ENCODE assay signal across 8 mouse cellular contexts in genomic region chr5:64864699-64865108, GRCm38 (mm10).
DNase-seq lines count a peak whose midpoint lies in the region; ATAC-seq lines count a peak whose summit lies in the region.

No protein-coding gene starts in this region.

- WGBS in kidney, embryonic 16.5 days, result 33% methylated on average over 4 of the region's 4 CpGs
- 51% methylated on average over 4 of the region's 4 CpGs for WGBS in hindbrain, embryonic 11.5 days

- H3K27me3 ChIP-seq in kidney, embryonic 16.5 days (ENCODE audit: insufficient read depth, low read length), result no peaks in the 10 kb centered on the region
- H3K27me3 ChIP-seq in hindbrain, embryonic 11.5 days (ENCODE audit: control insufficient read depth, insufficient read depth, low read length), result no peaks in the 10 kb centered on the region

- H3K4me1 ChIP-seq in kidney, embryonic 16.5 days (ENCODE audit: insufficient read depth, low read length), result peaks cover 44% of the 10 kb centered on the region
- no peaks in the 10 kb centered on the region for H3K4me1 ChIP-seq in hindbrain, embryonic 11.5 days (replicated peaks; ENCODE audit: control insufficient read depth, insufficient read depth, low read length)

- H3K4me2 ChIP-seq in kidney, embryonic 16.5 days (replicated peaks; ENCODE audit: low read depth, low read length), result no peak overlapping the region
- no peak overlapping the region for H3K4me2 ChIP-seq in hindbrain, embryonic 11.5 days (replicated peaks; ENCODE audit: low read depth, low read length)

- no peak overlapping the region for H3K9ac ChIP-seq in kidney, embryonic 16.5 days (replicated peaks; ENCODE audit: low read length)
- H3K9ac ChIP-seq in hindbrain, embryonic 11.5 days (ENCODE audit: low read depth, low read length), result no peak overlapping the region

- H3K36me3 ChIP-seq in kidney, embryonic 16.5 days (ENCODE audit: insufficient read depth, low read length), result no peaks in the 10 kb centered on the region
- H3K36me3 ChIP-seq in hindbrain, embryonic 11.5 days (ENCODE audit: control insufficient read depth, insufficient read depth, low read length), result no peaks in the 10 kb centered on the region

- DNase-seq in thymus, postnatal 14 days, result peak; percentile 31
- no peak for DNase-seq in thymus, postnatal 0 days (ENCODE audit: low spot score)
- DNase-seq in fibroblast of lung, adult 2 months (ENCODE audit: low read depth), result peak; percentile 54
- DNase-seq in lung, postnatal 36 days, result peak; percentile 89
- DNase-seq in urinary bladder, postnatal 36 days (ENCODE audit: low spot score in 2 of 2), result peak; percentile 71 to 76
- DNase-seq in adrenal gland, adult 8-10 months, result no peak
- DNase-seq in hindbrain, embryonic 11.5 days (ENCODE audit: low spot score), result no peak

- H3K4me3 ChIP-seq in kidney, embryonic 16.5 days (ENCODE audit: low read length), result no peak overlapping the region
- H3K4me3 ChIP-seq in hindbrain, embryonic 11.5 days (ENCODE audit: low read depth, low read length), result no peak overlapping the region

- no peak for ATAC-seq in kidney, embryonic 16.5 days (ENCODE audit: low FRiP score, low TSS enrichment)
- no peak for ATAC-seq in hindbrain, embryonic 11.5 days (ENCODE audit: low FRiP score)

- H3K27ac ChIP-seq in kidney, embryonic 16.5 days (ENCODE audit: low read length), result peak overlapping the region; percentile 35; the same call in 1 of the 2 replicates
- H3K27ac ChIP-seq in hindbrain, embryonic 11.5 days (ENCODE audit: low read depth, low read length), result no peak overlapping the region

- H3K9me3 ChIP-seq in kidney, embryonic 16.5 days (ENCODE audit: low read length), result no peaks in the 10 kb centered on the region
- H3K9me3 ChIP-seq in hindbrain, embryonic 11.5 days (ENCODE audit: control insufficient read depth, low read length), result no peaks in the 10 kb centered on the region

Comparison
In these comparisons a context has a peak if more than half of its experiments do, and no peak if none do; other contexts are left out.
1. DNase-seq: peak in thymus, postnatal 14 days (single experiment), fibroblast of lung, adult 2 months (single experiment), lung, postnatal 36 days (single experiment) and urinary bladder, postnatal 36 days (2 of 2); none in thymus, postnatal 0 days (single experiment), adrenal gland, adult 8-10 months (single experiment) and hindbrain, embryonic 11.5 days (single experiment).